Mouse (Mus musculus): Measurements from ENCODE around the gene Nfe2l2. TPM values are rescaled to one million over a fixed set of nuclear protein-coding genes. Genes with fewer than 3 reads are reported as not detected.

The Nfe2l2 gene
- polyA plus RNA-seq, 1 experiment from 2014 or later: 69.6 TPM

- Histone ChIP-seq H3K4me2 (no peak overlapping the region), H3K27me3 (replicated peaks; ENCODE audit: control insufficient read depth, insufficient read depth, low read length) (no peaks in the 10 kb centered on the region), H3K4me3 (ENCODE audit: low read depth, low read length) (no peak overlapping the region), H3K27ac (ENCODE audit: low read depth, low read length) (no peak overlapping the region), H3K4me1 (replicated peaks; ENCODE audit: control insufficient read depth, insufficient read depth, low read length) (peaks cover 8% of the 10 kb centered on the region; the same call in 1 of the 2 replicates), H3K9me3 (ENCODE audit: control insufficient read depth, low read length) (no peaks in the 10 kb centered on the region), H3K36me3 (ENCODE audit: control insufficient read depth, insufficient read depth, low read length) (no peaks in the 10 kb centered on the region), H3K9ac (ENCODE audit: low read depth, low read length) (no peak overlapping the region)
- ATAC-seq (replicated peaks; ENCODE audit: low FRiP score) (no peak), DNase-seq (ENCODE audit: low spot score) (no peak)
- WGBS: 77% methylated on average over 3 of the region's 3 CpGs
Observed at GRCm38 (mm10) chr2:75719331-75719869, 15.0 kb upstream of the Nfe2l2 start.

- H3K4me3 ChIP-seq (ENCODE audit: low read depth, low read length): no peak overlapping the region
- DNase-seq (ENCODE audit: low spot score): no peak
- H3K27ac ChIP-seq (ENCODE audit: low read depth, low read length): no peak overlapping the region
- no peak overlapping the region for H3K9ac ChIP-seq (ENCODE audit: low read depth, low read length)
- no peaks in the 10 kb centered on the region for H3K27me3 ChIP-seq (replicated peaks; ENCODE audit: control insufficient read depth, insufficient read depth, low read length)
- 67% methylated on average over 12 of the region's 12 CpGs for WGBS
- H3K4me2 ChIP-seq: no peak overlapping the region
- H3K9me3 ChIP-seq (ENCODE audit: control insufficient read depth, low read length): no peaks in the 10 kb centered on the region
- no peaks in the 10 kb centered on the region for H3K36me3 ChIP-seq (ENCODE audit: control insufficient read depth, insufficient read depth, low read length)
- no peak for ATAC-seq (replicated peaks; ENCODE audit: low FRiP score)
- peaks cover 8% of the 10 kb centered on the region; the same call in 1 of the 2 replicates for H3K4me1 ChIP-seq (replicated peaks; ENCODE audit: control insufficient read depth, insufficient read depth, low read length)
Observed at GRCm38 (mm10) chr2:75716046-75717016, 11.9 kb upstream of the Nfe2l2 start.

- H3K27ac ChIP-seq (ENCODE audit: low read depth, low read length): no peak overlapping the region
- ATAC-seq (replicated peaks; ENCODE audit: low FRiP score) (no peak), DNase-seq (ENCODE audit: low spot score) (no peak)
- peaks cover 8% of the 10 kb centered on the region; the same call in 1 of the 2 replicates for H3K4me1 ChIP-seq (replicated peaks; ENCODE audit: control insufficient read depth, insufficient read depth, low read length)
- 73% methylated on average over 4 of the region's 4 CpGs for WGBS
- no peak overlapping the region for H3K4me2 ChIP-seq
- H3K27me3 ChIP-seq (replicated peaks; ENCODE audit: control insufficient read depth, insufficient read depth, low read length): no peaks in the 10 kb centered on the region
- H3K4me3 ChIP-seq (ENCODE audit: low read depth, low read length): no peak overlapping the region
- no peaks in the 10 kb centered on the region for H3K9me3 ChIP-seq (ENCODE audit: control insufficient read depth, low read length)
- H3K36me3 ChIP-seq (ENCODE audit: control insufficient read depth, insufficient read depth, low read length): no peaks in the 10 kb centered on the region
- no peak overlapping the region for H3K9ac ChIP-seq (ENCODE audit: low read depth, low read length)
Observed at GRCm38 (mm10) chr2:75714766-75715165, 10.3 kb upstream of the Nfe2l2 start.

GRCm38 (mm10) chr2:75713083-75713482 is 8.6 kb upstream of the Nfe2l2 start:
- Histone ChIP-seq H3K9ac (ENCODE audit: low read depth, low read length) (no peak overlapping the region), H3K9me3 (ENCODE audit: control insufficient read depth, low read length) (no peaks in the 10 kb centered on the region), H3K4me2 (no peak overlapping the region), H3K4me3 (ENCODE audit: low read depth, low read length) (no peak overlapping the region), H3K4me1 (replicated peaks; ENCODE audit: control insufficient read depth, insufficient read depth, low read length) (peaks cover 8% of the 10 kb centered on the region; the same call in 1 of the 2 replicates), H3K27ac (ENCODE audit: low read depth, low read length) (no peak overlapping the region), H3K27me3 (replicated peaks; ENCODE audit: control insufficient read depth, insufficient read depth, low read length) (no peaks in the 10 kb centered on the region), H3K36me3 (ENCODE audit: control insufficient read depth, insufficient read depth, low read length) (no peaks in the 10 kb centered on the region)
- no peak for DNase-seq (ENCODE audit: low spot score)
- ATAC-seq (replicated peaks; ENCODE audit: low FRiP score): no peak
- 94% methylated on average over 3 of the region's 3 CpGs for WGBS

- no peak overlapping the region for H3K9ac ChIP-seq (ENCODE audit: low read depth, low read length)
- no peaks in the 10 kb centered on the region for H3K9me3 ChIP-seq (ENCODE audit: control insufficient read depth, low read length)
- no peak overlapping the region for H3K27ac ChIP-seq (ENCODE audit: low read depth, low read length)
- H3K27me3 ChIP-seq (replicated peaks; ENCODE audit: control insufficient read depth, insufficient read depth, low read length): no peaks in the 10 kb centered on the region
- peaks cover 15% of the 10 kb centered on the region for H3K4me1 ChIP-seq (replicated peaks; ENCODE audit: control insufficient read depth, insufficient read depth, low read length)
- H3K4me2 ChIP-seq: no peak overlapping the region
- ATAC-seq (replicated peaks; ENCODE audit: low FRiP score) (no peak), DNase-seq (ENCODE audit: low spot score) (no peak)
- H3K4me3 ChIP-seq (ENCODE audit: low read depth, low read length): no peak overlapping the region
- WGBS: 3% methylated on average over 1 of the region's 1 CpGs
- H3K36me3 ChIP-seq (ENCODE audit: control insufficient read depth, insufficient read depth, low read length): no peaks in the 10 kb centered on the region
Observed at GRCm38 (mm10) chr2:75707420-75707819, 3.0 kb upstream of the Nfe2l2 start.

- no peak overlapping the region for H3K4me3 ChIP-seq (ENCODE audit: low read depth, low read length)
- H3K27ac ChIP-seq (ENCODE audit: low read depth, low read length): peak overlapping the region; percentile 23; the same call in 1 of the 2 replicates
- DNase-seq (ENCODE audit: low spot score): no peak
- peaks cover 25% of the 10 kb centered on the region for H3K4me1 ChIP-seq (replicated peaks; ENCODE audit: control insufficient read depth, insufficient read depth, low read length)
- no peak for ATAC-seq (replicated peaks; ENCODE audit: low FRiP score)
- H3K9me3 ChIP-seq (ENCODE audit: control insufficient read depth, low read length): no peaks in the 10 kb centered on the region
- no peaks in the 10 kb centered on the region for H3K36me3 ChIP-seq (ENCODE audit: control insufficient read depth, insufficient read depth, low read length)
- no peaks in the 10 kb centered on the region for H3K27me3 ChIP-seq (replicated peaks; ENCODE audit: control insufficient read depth, insufficient read depth, low read length)
- H3K4me2 ChIP-seq: peak overlapping the region; percentile 67
- H3K9ac ChIP-seq (ENCODE audit: low read depth, low read length): no peak overlapping the region; the same call in 1 of the 2 replicates
- WGBS: 64% methylated on average over 5 of the region's 5 CpGs
Observed at GRCm38 (mm10) chr2:75706435-75706834, 2.0 kb upstream of the Nfe2l2 start.

- Histone ChIP-seq H3K9me3 (ENCODE audit: control insufficient read depth, low read length) (no peaks in the 10 kb centered on the region), H3K4me1 (replicated peaks; ENCODE audit: control insufficient read depth, insufficient read depth, low read length) (peaks cover 36% of the 10 kb centered on the region), H3K4me3 (ENCODE audit: low read depth, low read length) (peak overlapping the region; percentile 73), H3K27ac (ENCODE audit: low read depth, low read length) (peak overlapping the region; percentile 99), H3K9ac (ENCODE audit: low read depth, low read length) (peak overlapping the region; percentile 90), H3K36me3 (ENCODE audit: control insufficient read depth, insufficient read depth, low read length) (no peaks in the 10 kb centered on the region), H3K4me2 (peak overlapping the region; percentile 67), H3K27me3 (replicated peaks; ENCODE audit: control insufficient read depth, insufficient read depth, low read length) (no peaks in the 10 kb centered on the region)
- WGBS: 13% methylated on average over 19 of the region's 19 CpGs
- DNase-seq (ENCODE audit: low spot score) (no peak), ATAC-seq (replicated peaks; ENCODE audit: low FRiP score) (no peak)
Observed at GRCm38 (mm10) chr2:75705162-75705752, 816 bp upstream of the Nfe2l2 start.

- Histone ChIP-seq H3K36me3 (ENCODE audit: control insufficient read depth, insufficient read depth, low read length) (no peaks in the 10 kb centered on the region), H3K9me3 (ENCODE audit: control insufficient read depth, low read length) (no peaks in the 10 kb centered on the region), H3K4me2 (peak overlapping the region; percentile 67), H3K27me3 (replicated peaks; ENCODE audit: control insufficient read depth, insufficient read depth, low read length) (no peaks in the 10 kb centered on the region), H3K27ac (ENCODE audit: low read depth, low read length) (peak overlapping the region; percentile 99), H3K4me1 (replicated peaks; ENCODE audit: control insufficient read depth, insufficient read depth, low read length) (peaks cover 41% of the 10 kb centered on the region), H3K4me3 (ENCODE audit: low read depth, low read length) (peak overlapping the region; percentile 73), H3K9ac (ENCODE audit: low read depth, low read length) (peak overlapping the region; percentile 90)
- ATAC-seq (replicated peaks; ENCODE audit: low FRiP score) (peak; percentile 44), DNase-seq (ENCODE audit: low spot score) (peak; percentile 89)
- under 1% methylated on average over 62 of the region's 62 CpGs for WGBS
Observed at GRCm38 (mm10) chr2:75703375-75704181, 863 bp downstream of the Nfe2l2 start.

Measured in liver, embryonic 11.5 days (tissue).